Mouse (Mus musculus): ENCODE measurements around the gene Lifr. TPM values are rescaled to one million over a fixed set of nuclear protein-coding genes. Genes with fewer than 3 reads are reported as not detected.

Lifr gene
- polyA plus RNA-seq, 1 experiment = 30.8 TPM

GRCm38 (mm10) chr15:7062698-7063009 is 27.8 kb upstream of the Lifr start:
- no peaks in the 10 kb centered on the region for H3K4me1 ChIP-seq (ENCODE audit: control insufficient read depth, insufficient read depth, low read length)
- H3K27ac ChIP-seq (ENCODE audit: insufficient read depth, low read depth, low read length) = no peak overlapping the region
- TF ChIP-seq POLR2A (IDR thresholded peaks at IDR 0.05; ENCODE audit: borderline replicate concordance, low read depth, low read length) (no peak), CTCF (IDR thresholded peaks at IDR 0.05; ENCODE audit: low read depth, low read length) (no peak)
- H3K4me3 ChIP-seq (ENCODE audit: insufficient read depth, low read length) = no peak overlapping the region

GRCm38 (mm10) chr15:7063521-7064240 is 26.7 kb upstream of the Lifr start:
- Histone ChIP-seq H3K4me3 (ENCODE audit: insufficient read depth, low read length) (no peak overlapping the region), H3K27ac (ENCODE audit: insufficient read depth, low read depth, low read length) (no peak overlapping the region), H3K4me1 (ENCODE audit: control insufficient read depth, insufficient read depth, low read length) (no peaks in the 10 kb centered on the region)
- TF ChIP-seq POLR2A (IDR thresholded peaks at IDR 0.05; ENCODE audit: borderline replicate concordance, low read depth, low read length) = no peak
- TF ChIP-seq CTCF (IDR thresholded peaks at IDR 0.05; ENCODE audit: low read depth, low read length) = no peak

GRCm38 (mm10) chr15:7064992-7065523 is 25.4 kb upstream of the Lifr start:
- Histone ChIP-seq H3K27ac (ENCODE audit: insufficient read depth, low read depth, low read length) (no peak overlapping the region), H3K4me3 (ENCODE audit: insufficient read depth, low read length) (no peak overlapping the region), H3K4me1 (ENCODE audit: control insufficient read depth, insufficient read depth, low read length) (no peaks in the 10 kb centered on the region)
- TF ChIP-seq POLR2A (IDR thresholded peaks at IDR 0.05; ENCODE audit: borderline replicate concordance, low read depth, low read length) (no peak), CTCF (IDR thresholded peaks at IDR 0.05; ENCODE audit: low read depth, low read length) (no peak)

- H3K27ac ChIP-seq (ENCODE audit: insufficient read depth, low read depth, low read length) = no peak overlapping the region
- no peak for TF ChIP-seq CTCF (IDR thresholded peaks at IDR 0.05; ENCODE audit: low read depth, low read length)
- no peak for TF ChIP-seq POLR2A (IDR thresholded peaks at IDR 0.05; ENCODE audit: borderline replicate concordance, low read depth, low read length)
- H3K4me3 ChIP-seq (ENCODE audit: insufficient read depth, low read length) = no peak overlapping the region
- peaks cover 2% of the 10 kb centered on the region; the same call in 1 of the 2 replicates for H3K4me1 ChIP-seq (ENCODE audit: control insufficient read depth, insufficient read depth, low read length)
These were observed 24.8 kb upstream of the Lifr start for GRCm38 (mm10) chr15:7065624-7066023.

GRCm38 (mm10) chr15:7066752-7067151 is 23.7 kb upstream of the Lifr start:
- H3K27ac ChIP-seq (ENCODE audit: insufficient read depth, low read depth, low read length) = no peak overlapping the region
- peaks cover 2% of the 10 kb centered on the region; the same call in 1 of the 2 replicates for H3K4me1 ChIP-seq (ENCODE audit: control insufficient read depth, insufficient read depth, low read length)
- H3K4me3 ChIP-seq (ENCODE audit: insufficient read depth, low read length) = no peak overlapping the region
- TF ChIP-seq POLR2A (IDR thresholded peaks at IDR 0.05; ENCODE audit: borderline replicate concordance, low read depth, low read length) = no peak
- TF ChIP-seq CTCF (IDR thresholded peaks at IDR 0.05; ENCODE audit: low read depth, low read length) = no peak

- no peak overlapping the region for H3K27ac ChIP-seq (ENCODE audit: insufficient read depth, low read depth, low read length)
- H3K4me3 ChIP-seq (ENCODE audit: insufficient read depth, low read length) = no peak overlapping the region
- peaks cover 9% of the 10 kb centered on the region for H3K4me1 ChIP-seq (ENCODE audit: control insufficient read depth, insufficient read depth, low read length)
- TF ChIP-seq POLR2A (IDR thresholded peaks at IDR 0.05; ENCODE audit: borderline replicate concordance, low read depth, low read length) (no peak), CTCF (IDR thresholded peaks at IDR 0.05; ENCODE audit: low read depth, low read length) (no peak)
These were observed 21.0 kb upstream of the Lifr start for GRCm38 (mm10) chr15:7069374-7069773.

- TF ChIP-seq CTCF (IDR thresholded peaks at IDR 0.05; ENCODE audit: low read depth, low read length) (no peak), POLR2A (IDR thresholded peaks at IDR 0.05; ENCODE audit: borderline replicate concordance, low read depth, low read length) (no peak)
- Histone ChIP-seq H3K4me3 (ENCODE audit: insufficient read depth, low read length) (no peak overlapping the region), H3K27ac (ENCODE audit: insufficient read depth, low read depth, low read length) (no peak overlapping the region), H3K4me1 (ENCODE audit: control insufficient read depth, insufficient read depth, low read length) (peaks cover 9% of the 10 kb centered on the region)
These were observed 20.1 kb upstream of the Lifr start for GRCm38 (mm10) chr15:7070199-7070794.

- Histone ChIP-seq H3K4me3 (ENCODE audit: insufficient read depth, low read length) (no peak overlapping the region), H3K4me1 (ENCODE audit: control insufficient read depth, insufficient read depth, low read length) (peaks cover 9% of the 10 kb centered on the region), H3K27ac (ENCODE audit: insufficient read depth, low read depth, low read length) (no peak overlapping the region)
- TF ChIP-seq POLR2A (IDR thresholded peaks at IDR 0.05; ENCODE audit: borderline replicate concordance, low read depth, low read length) = no peak
- no peak for TF ChIP-seq CTCF (IDR thresholded peaks at IDR 0.05; ENCODE audit: low read depth, low read length)
These were observed 17.1 kb upstream of the Lifr start for GRCm38 (mm10) chr15:7073269-7073668.

- Histone ChIP-seq H3K4me1 (ENCODE audit: control insufficient read depth, insufficient read depth, low read length) (peaks cover 9% of the 10 kb centered on the region), H3K27ac (ENCODE audit: insufficient read depth, low read depth, low read length) (no peak overlapping the region), H3K4me3 (ENCODE audit: insufficient read depth, low read length) (no peak overlapping the region)
- TF ChIP-seq CTCF (IDR thresholded peaks at IDR 0.05; ENCODE audit: low read depth, low read length) = no peak
- TF ChIP-seq POLR2A (IDR thresholded peaks at IDR 0.05; ENCODE audit: borderline replicate concordance, low read depth, low read length) = no peak
These were observed 15.2 kb upstream of the Lifr start for GRCm38 (mm10) chr15:7075185-7075584.

GRCm38 (mm10) chr15:7078356-7078755 is 12.1 kb upstream of the Lifr start:
- TF ChIP-seq POLR2A (IDR thresholded peaks at IDR 0.05; ENCODE audit: borderline replicate concordance, low read depth, low read length) (no peak), CTCF (IDR thresholded peaks at IDR 0.05; ENCODE audit: low read depth, low read length) (no peak)
- Histone ChIP-seq H3K4me3 (ENCODE audit: insufficient read depth, low read length) (no peak overlapping the region), H3K4me1 (ENCODE audit: control insufficient read depth, insufficient read depth, low read length) (peaks cover 9% of the 10 kb centered on the region), H3K27ac (ENCODE audit: insufficient read depth, low read depth, low read length) (no peak overlapping the region)

All from bone marrow macrophage, adult 2 months (primary cell).